Mouse (Mus musculus): Measurements from ENCODE around the gene Nipsnap3a.

The Nipsnap3a gene

GRCm38 (mm10) chr4:52989248-52989647 is at the start of gene Nipsnap3a:
TSS of gene Nipsnap3a (plus strand) at chr4:52989272.
- DNase-seq (ENCODE audit: low spot score), result peak; percentile 16

- no peak for DNase-seq (ENCODE audit: low spot score)
Measured at GRCm38 (mm10) chr4:52946665-52947064, 42.4 kb upstream of the Nipsnap3a start.

- no peak for DNase-seq (ENCODE audit: low spot score)
Measured at GRCm38 (mm10) chr4:52949005-52949404, 40.1 kb upstream of the Nipsnap3a start.

- DNase-seq (ENCODE audit: low spot score), result peak; percentile 4
Measured at GRCm38 (mm10) chr4:52958693-52959092, 30.4 kb upstream of the Nipsnap3a start.

- no peak for DNase-seq (ENCODE audit: low spot score)
Measured at GRCm38 (mm10) chr4:52964247-52964646, 24.8 kb upstream of the Nipsnap3a start, which contains the start of gene Olfr270. TSS of gene Olfr270 (plus strand) at chr4:52964547.

- no peak for DNase-seq (ENCODE audit: low spot score)
Measured at GRCm38 (mm10) chr4:52985216-52985615, 3.9 kb upstream of the Nipsnap3a start.

GRCm38 (mm10) chr4:52986266-52986665 is 2.8 kb upstream of the Nipsnap3a start:
- DNase-seq (ENCODE audit: low spot score), result no peak

GRCm38 (mm10) chr4:52999449-52999848 is 10.4 kb downstream of the Nipsnap3a start:
- no peak for DNase-seq (ENCODE audit: low spot score)

- DNase-seq (ENCODE audit: low spot score), result no peak
Measured at GRCm38 (mm10) chr4:53000154-53000553, 11.1 kb downstream of the Nipsnap3a start.

- no peak for DNase-seq (ENCODE audit: low spot score)
Measured at GRCm38 (mm10) chr4:53009183-53009582, 20.1 kb downstream of the Nipsnap3a start.

GRCm38 (mm10) chr4:53009871-53010270 is 20.8 kb downstream of the Nipsnap3a start:
- no peak for DNase-seq (ENCODE audit: low spot score)

GRCm38 (mm10) chr4:53011732-53012361 is 22.8 kb downstream of the Nipsnap3a start, which contains the start of gene Nipsnap3b:
TSS of gene Nipsnap3b (plus strand) at chr4:53011880.
- peak; percentile 97 for DNase-seq (ENCODE audit: low spot score)

- no peak for DNase-seq (ENCODE audit: low spot score)
Measured at GRCm38 (mm10) chr4:53014421-53014820, 25.3 kb downstream of the Nipsnap3a start.

- DNase-seq (ENCODE audit: low spot score), result no peak
Measured at GRCm38 (mm10) chr4:53015024-53015423, 26.0 kb downstream of the Nipsnap3a start.

GRCm38 (mm10) chr4:53018392-53018791 is 29.3 kb downstream of the Nipsnap3a start:
- no peak for DNase-seq (ENCODE audit: low spot score)

GRCm38 (mm10) chr4:53023189-53023925 is 34.3 kb downstream of the Nipsnap3a start:
- no peak for DNase-seq (ENCODE audit: low spot score)

GRCm38 (mm10) chr4:53024397-53024796 is 35.3 kb downstream of the Nipsnap3a start:
- DNase-seq (ENCODE audit: low spot score), result no peak

GRCm38 (mm10) chr4:53027811-53028210 is 38.7 kb downstream of the Nipsnap3a start:
- no peak for DNase-seq (ENCODE audit: low spot score)

- no peak for DNase-seq (ENCODE audit: low spot score)
Measured at GRCm38 (mm10) chr4:53030326-53030948, 41.4 kb downstream of the Nipsnap3a start.

- no peak for DNase-seq (ENCODE audit: low spot score)
Measured at GRCm38 (mm10) chr4:53043819-53044218, 54.7 kb downstream of the Nipsnap3a start.

GRCm38 (mm10) chr4:53045807-53046206 is 56.7 kb downstream of the Nipsnap3a start:
- DNase-seq (ENCODE audit: low spot score), result no peak

GRCm38 (mm10) chr4:53046238-53047022 is 57.4 kb downstream of the Nipsnap3a start:
- DNase-seq (ENCODE audit: low spot score), result no peak

Measured in testis, postnatal 14 days (tissue).